Mouse (Mus musculus) erythroblast, embryonic 14.5 days (primary cell): ENCODE data around the gene 1110051M20Rik. TPM values are rescaled to one million over a fixed set of nuclear protein-coding genes. Genes with fewer than 3 reads are reported as not detected.

ENCODE experiments used
- H3K27me3 ChIP-seq: 2 replicates; pipeline ENCODE4 v1.6.1; 2012; ENCODE audit warnings: inconsistent platforms; ENCODE audit not compliant: control insufficient read depth
- H3K36me3 ChIP-seq: 2 replicates; pipeline ENCODE4 v1.6.1; 2012; ENCODE audit warnings: mild to moderate bottlenecking, inconsistent platforms; ENCODE audit not compliant: control insufficient read depth
- H3K4me1 ChIP-seq: 2 replicates; pipeline ENCODE4 v1.6.1; 2012; ENCODE audit warnings: inconsistent platforms; ENCODE audit not compliant: control insufficient read depth
- H3K4me3 ChIP-seq: replicated peaks from 2 replicates; pipeline ENCODE3; 2012; ENCODE audit warnings: moderate library complexity, mild to moderate bottlenecking, inconsistent platforms
- H3K9me3 ChIP-seq: 2 replicates; pipeline ENCODE4 v1.6.1; 2012; ENCODE audit warnings: low read length, inconsistent platforms, mixed read lengths; ENCODE audit not compliant: control insufficient read depth
- GATA1 ChIP-seq: IDR thresholded peaks from 2 replicates; pipeline ENCODE4 v1.6.1; 2012; ENCODE audit warnings: low read length, inconsistent platforms, mixed read lengths
- TAL1 ChIP-seq: IDR thresholded peaks from 3 replicates; pipeline ENCODE4 v1.6.1; 2012; ENCODE audit warnings: low read length, inconsistent platforms, mixed read lengths
- polyA plus RNA-seq: library from polyadenylated mRNA; stranded (reverse); fragments of >175 nt; gene quantifications from 2 replicates; pipeline ENCODE4 v1.2.3, GENCODE M21; 2012

The 1110051M20Rik gene
- polyA plus RNA-seq, 1 experiment = 0.09 TPM

- H3K4me3 ChIP-seq = no peak overlapping the region
- TF ChIP-seq GATA1 (no peak), TAL1 (no peak)
- no peaks in the 10 kb centered on the region for H3K27me3 ChIP-seq
Observed at GRCm38 (mm10) chr2:91412361-91412760, 32.1 kb downstream of the 1110051M20Rik start.

DNA sequence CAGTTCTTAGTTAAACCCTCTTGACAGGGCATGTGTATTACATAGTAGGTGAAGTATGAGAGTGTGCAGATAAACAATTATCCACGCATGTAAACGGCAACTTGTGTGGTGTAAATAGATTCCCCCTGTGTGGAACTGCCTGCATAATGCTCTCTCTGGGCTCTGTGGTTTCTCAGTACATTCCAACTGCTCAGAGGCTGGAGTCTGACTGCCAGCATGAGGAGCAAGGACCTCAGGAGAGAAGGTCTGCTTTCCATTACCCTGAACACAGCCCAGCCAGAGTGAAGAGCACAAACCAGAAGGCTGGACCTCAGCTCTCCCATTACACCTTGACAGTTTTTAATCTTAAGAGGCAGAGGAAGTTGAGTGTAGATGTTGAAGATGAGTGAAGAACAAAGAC is 33.0 kb downstream of the 1110051M20Rik start:
- no peak overlapping the region for H3K4me3 ChIP-seq
- no peaks in the 10 kb centered on the region for H3K27me3 ChIP-seq
- no peaks in the 10 kb centered on the region for H3K4me1 ChIP-seq
- H3K9me3 ChIP-seq = no peaks in the 10 kb centered on the region
- H3K36me3 ChIP-seq = no peaks in the 10 kb centered on the region
- no peak for TF ChIP-seq TAL1
- TF ChIP-seq GATA1 = no peak

More at GRCm38 (mm10) chr2:91412361-91412760, 32.1 kb downstream of the 1110051M20Rik start:
- no peaks in the 10 kb centered on the region for H3K9me3 ChIP-seq
- H3K36me3 ChIP-seq = no peaks in the 10 kb centered on the region
- H3K4me1 ChIP-seq = no peaks in the 10 kb centered on the region

DNA sequence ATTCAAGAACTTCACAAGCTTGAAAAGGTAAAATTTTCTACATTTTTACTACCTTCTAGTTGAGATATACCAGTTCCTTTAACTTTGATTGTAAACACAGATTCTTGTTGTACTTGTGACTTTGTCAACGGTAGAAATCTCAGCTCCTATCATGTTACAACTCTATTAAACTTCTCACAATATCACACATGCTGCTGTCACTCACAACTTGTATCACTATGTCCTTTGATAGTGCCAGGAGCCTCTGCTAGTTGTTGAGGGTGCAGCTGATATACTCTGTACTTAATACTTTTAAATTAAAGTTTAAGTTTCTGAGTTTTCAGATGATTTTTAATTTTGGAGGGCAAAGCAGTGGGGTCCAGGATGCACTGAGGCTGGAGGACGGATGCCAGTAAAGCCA is 36.5 kb downstream of the 1110051M20Rik start:
- no peaks in the 10 kb centered on the region for H3K27me3 ChIP-seq
- no peaks in the 10 kb centered on the region for H3K9me3 ChIP-seq
- H3K36me3 ChIP-seq = no peaks in the 10 kb centered on the region
- H3K4me3 ChIP-seq = no peak overlapping the region
- no peaks in the 10 kb centered on the region for H3K4me1 ChIP-seq
- TF ChIP-seq TAL1 = no peak
- TF ChIP-seq GATA1 = no peak

DNA sequence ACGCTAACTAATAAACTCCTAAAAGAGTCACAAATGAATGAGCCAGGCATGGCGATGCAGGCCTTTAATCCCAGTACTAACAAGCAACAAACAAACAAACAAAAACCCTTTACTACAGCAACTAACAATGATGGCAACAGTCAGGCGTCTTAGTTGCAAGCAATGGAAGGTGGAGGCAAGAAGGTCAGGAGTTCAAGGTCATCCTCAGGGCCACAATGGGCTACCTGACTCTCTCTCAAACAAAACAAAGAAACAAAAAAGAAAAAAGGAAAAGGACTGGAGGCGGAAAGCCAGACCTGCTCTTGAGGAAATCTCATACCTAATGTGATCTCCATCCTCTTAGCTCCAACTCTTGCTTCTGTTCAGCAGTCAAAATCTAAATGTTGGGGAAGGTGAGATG is 39.4 kb downstream of the 1110051M20Rik start:
- no peak for TF ChIP-seq GATA1
- Histone ChIP-seq H3K4me1 (no peaks in the 10 kb centered on the region), H3K4me3 (no peak overlapping the region), H3K36me3 (no peaks in the 10 kb centered on the region), H3K9me3 (no peaks in the 10 kb centered on the region), H3K27me3 (no peaks in the 10 kb centered on the region)

DNA sequence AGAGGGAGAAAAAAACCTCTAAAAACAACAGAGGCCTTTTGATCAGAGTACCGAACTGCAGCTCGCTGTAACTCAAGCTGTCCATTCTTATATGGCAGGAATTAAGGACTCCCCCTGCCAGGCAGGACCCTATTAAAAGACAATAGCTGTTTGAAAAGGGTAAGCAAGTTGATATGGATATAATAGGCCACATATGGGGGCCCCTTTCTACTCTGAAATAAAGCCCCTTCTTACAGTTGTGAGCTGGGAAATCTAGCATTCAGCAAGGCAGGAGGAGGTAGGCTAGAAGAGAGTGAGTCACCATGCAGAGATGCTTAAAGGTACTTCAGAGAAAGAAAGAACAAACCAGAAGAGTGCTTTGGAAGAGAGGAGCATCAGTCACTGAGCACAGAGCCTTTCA is 44.8 kb downstream of the 1110051M20Rik start:
- TF ChIP-seq GATA1 (no peak), TAL1 (no peak)
- Histone ChIP-seq H3K36me3 (no peaks in the 10 kb centered on the region), H3K27me3 (no peaks in the 10 kb centered on the region), H3K9me3 (no peaks in the 10 kb centered on the region), H3K4me3 (no peak overlapping the region), H3K4me1 (peaks cover 10% of the 10 kb centered on the region)

DNA sequence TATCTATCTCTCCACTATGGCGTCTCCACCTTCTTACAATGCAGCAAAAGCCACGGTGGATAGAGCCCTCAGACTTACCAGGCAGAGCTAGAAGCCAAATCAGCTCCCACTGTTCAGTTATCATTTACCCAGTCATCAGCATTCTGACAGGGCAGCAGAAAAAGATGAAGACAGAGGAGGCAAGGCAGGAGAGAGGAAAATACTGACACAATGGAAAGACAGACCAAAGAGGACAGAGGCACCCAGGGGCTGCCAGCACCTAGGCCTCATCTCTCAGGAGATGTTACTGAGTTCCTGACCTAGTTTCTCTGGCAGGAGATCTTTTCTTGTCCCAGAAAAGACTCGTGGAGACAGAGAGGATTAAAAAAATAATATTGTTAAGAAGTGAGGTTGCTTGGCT is 45.3 kb downstream of the 1110051M20Rik start:
- H3K4me3 ChIP-seq = no peak overlapping the region
- H3K4me1 ChIP-seq = peaks cover 10% of the 10 kb centered on the region
- H3K27me3 ChIP-seq = no peaks in the 10 kb centered on the region
- H3K36me3 ChIP-seq = no peaks in the 10 kb centered on the region
- TF ChIP-seq TAL1 (no peak), GATA1 (no peak)
- H3K9me3 ChIP-seq = no peaks in the 10 kb centered on the region

- no peaks in the 10 kb centered on the region for H3K9me3 ChIP-seq
- H3K27me3 ChIP-seq = no peaks in the 10 kb centered on the region
- peaks cover 27% of the 10 kb centered on the region for H3K4me1 ChIP-seq
- TF ChIP-seq GATA1 = no peak
- TF ChIP-seq TAL1 = no peak
- no peak overlapping the region for H3K4me3 ChIP-seq
- H3K36me3 ChIP-seq = no peaks in the 10 kb centered on the region
Observed at GRCm38 (mm10) chr2:91394078-91394477, 50.4 kb downstream of the 1110051M20Rik start.

- TF ChIP-seq TAL1 (peak; percentile 14; the same call in 1 of the 3 replicates), GATA1 (peak; percentile 3; the same call in 1 of the 2 replicates)
- H3K4me3 ChIP-seq = no peak overlapping the region
- no peaks in the 10 kb centered on the region for H3K9me3 ChIP-seq
- no peaks in the 10 kb centered on the region for H3K36me3 ChIP-seq
- no peaks in the 10 kb centered on the region for H3K27me3 ChIP-seq
- H3K4me1 ChIP-seq = peaks cover 35% of the 10 kb centered on the region
Observed at GRCm38 (mm10) chr2:91388738-91389137, 55.8 kb downstream of the 1110051M20Rik start.

DNA sequence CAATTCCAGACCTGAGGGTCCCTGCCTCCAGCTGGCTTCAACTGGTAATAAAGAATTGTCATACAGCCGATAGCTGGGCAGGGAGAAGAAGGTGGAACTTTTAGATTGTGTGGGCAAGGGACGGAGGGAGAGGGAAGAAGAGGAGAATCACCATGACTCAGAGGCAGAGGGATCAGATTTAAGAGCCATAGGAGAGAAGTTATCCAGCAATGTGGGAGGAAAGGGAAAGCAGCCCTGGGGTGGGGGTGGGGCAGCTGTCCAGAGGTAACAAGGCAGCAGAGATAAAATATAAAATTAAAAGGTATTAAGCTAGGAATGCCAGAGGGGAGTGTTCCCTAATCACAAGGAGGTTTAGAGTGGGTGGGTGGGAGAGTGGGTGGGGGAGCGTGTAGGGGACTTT is 56.2 kb downstream of the 1110051M20Rik start:
- Histone ChIP-seq H3K9me3 (no peaks in the 10 kb centered on the region), H3K36me3 (no peaks in the 10 kb centered on the region), H3K4me1 (peaks cover 35% of the 10 kb centered on the region), H3K4me3 (no peak overlapping the region), H3K27me3 (no peaks in the 10 kb centered on the region)
- TF ChIP-seq TAL1 (no peak), GATA1 (no peak)

DNA sequence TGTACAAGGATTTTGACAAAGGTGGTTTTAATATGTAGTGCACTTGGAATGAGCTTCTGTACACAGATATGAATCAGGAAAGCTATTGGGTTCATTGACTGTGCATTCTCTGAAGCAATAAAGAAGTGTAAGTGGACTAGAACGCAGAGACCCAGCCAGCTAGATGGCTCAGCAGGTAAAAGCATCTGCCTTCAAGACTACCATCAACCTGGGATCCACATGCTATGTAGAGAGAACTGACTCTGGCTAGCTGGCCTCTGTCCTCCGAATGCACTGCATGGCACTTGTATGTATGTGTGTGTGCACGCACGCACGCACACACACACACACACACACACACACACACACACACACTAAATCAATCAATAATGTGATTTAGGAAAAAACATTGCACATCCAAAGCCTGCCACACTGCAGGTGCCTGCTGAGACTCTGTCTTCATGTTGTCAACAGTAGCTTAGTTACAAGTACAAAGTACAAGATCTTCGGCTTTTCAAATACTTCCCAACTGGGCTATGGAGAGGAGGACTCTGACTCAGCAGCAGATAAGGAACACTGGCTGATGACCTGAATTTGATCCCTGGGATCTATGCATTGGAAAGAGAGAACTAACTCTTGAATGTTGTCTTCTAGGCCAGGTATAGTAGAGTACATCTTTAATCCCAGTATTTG is 57.1 kb downstream of the 1110051M20Rik start:
- TF ChIP-seq GATA1 (no peak), TAL1 (no peak)
- Histone ChIP-seq H3K9me3 (no peaks in the 10 kb centered on the region), H3K36me3 (no peaks in the 10 kb centered on the region), H3K4me1 (peaks cover 35% of the 10 kb centered on the region), H3K4me3 (no peak overlapping the region), H3K27me3 (no peaks in the 10 kb centered on the region)
